Mouse (Mus musculus): ENCODE measurements around the gene 4930480E11Rik. TPM values are rescaled to one million over a fixed set of nuclear protein-coding genes. Genes with fewer than 3 reads are reported as not detected.

4930480E11Rik gene
- not detected in 2 replicates for total RNA-seq (2023)

DNA sequence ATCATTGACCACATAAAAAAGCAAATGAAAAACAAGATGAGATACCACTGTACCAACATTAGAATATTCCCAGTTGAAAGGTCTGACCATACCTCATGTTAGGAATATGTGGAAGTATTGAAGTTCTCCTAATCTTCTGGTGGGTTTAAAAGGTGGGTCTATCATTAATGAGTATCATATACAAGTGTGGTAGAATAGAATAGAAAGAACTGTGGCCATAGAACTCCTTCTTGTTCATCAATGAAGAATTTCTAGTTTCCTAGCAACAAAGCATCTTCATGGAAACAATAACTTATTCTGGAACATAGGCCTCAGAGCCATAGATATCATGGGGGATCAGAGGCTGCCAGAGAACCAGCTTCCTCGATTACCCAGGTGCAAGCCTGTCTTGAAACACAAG lies at the start of gene 4930480E11Rik:
4930480E11Rik (plus strand) TSS at position 301 of the 400 bp plus-strand sequence.

Other genes with a start within 250 kb of the 4930480E11Rik start
- not detected in 2 replicates for gene Gm5938, start 244.2 kb upstream of the 4930480E11Rik start, total RNA-seq (2023)
- gene Obp1b, start 182.9 kb upstream of the 4930480E11Rik start, total RNA-seq (2023), result not detected in 2 replicates
- gene Gm14743, start 123.7 kb upstream of the 4930480E11Rik start, total RNA-seq (2023), result not detected in 2 replicates
- gene Prrg1, start 214.3 kb downstream of the 4930480E11Rik start, total RNA-seq (2023), result 0.98 and 1.7 TPM in 2 replicates